Mouse (Mus musculus) urinary bladder, postnatal 14 days (tissue): Measurements from ENCODE around the gene Tubg2.

Experiments
- DNase-seq: peaks from one replicate; pipeline ENCODE4 v3.0.0; 2021; ENCODE audit warnings: low spot score

Gene Tubg2

DNA sequence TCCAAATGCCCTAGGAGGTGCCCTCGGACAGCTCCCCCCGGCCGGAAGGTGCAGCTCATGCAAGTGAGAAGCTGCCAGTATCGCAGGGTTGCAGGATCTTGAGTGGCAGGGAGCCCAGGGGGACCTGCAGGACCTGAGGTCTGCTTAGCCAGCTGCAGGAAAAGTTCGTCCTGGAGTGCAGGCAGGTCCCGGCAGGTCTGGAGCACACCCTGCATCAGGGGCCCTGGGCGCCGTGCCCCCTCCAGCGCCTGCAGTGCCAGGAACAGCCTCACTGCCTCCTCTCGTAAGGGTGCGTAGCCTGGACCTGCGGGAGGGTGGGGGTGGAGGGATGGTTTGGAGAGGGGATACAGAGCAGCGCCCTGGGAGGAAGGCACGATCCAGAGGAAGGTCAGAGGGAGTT is 10.7 kb downstream of the Tubg2 start:
- no peak for DNase-seq

DNA sequence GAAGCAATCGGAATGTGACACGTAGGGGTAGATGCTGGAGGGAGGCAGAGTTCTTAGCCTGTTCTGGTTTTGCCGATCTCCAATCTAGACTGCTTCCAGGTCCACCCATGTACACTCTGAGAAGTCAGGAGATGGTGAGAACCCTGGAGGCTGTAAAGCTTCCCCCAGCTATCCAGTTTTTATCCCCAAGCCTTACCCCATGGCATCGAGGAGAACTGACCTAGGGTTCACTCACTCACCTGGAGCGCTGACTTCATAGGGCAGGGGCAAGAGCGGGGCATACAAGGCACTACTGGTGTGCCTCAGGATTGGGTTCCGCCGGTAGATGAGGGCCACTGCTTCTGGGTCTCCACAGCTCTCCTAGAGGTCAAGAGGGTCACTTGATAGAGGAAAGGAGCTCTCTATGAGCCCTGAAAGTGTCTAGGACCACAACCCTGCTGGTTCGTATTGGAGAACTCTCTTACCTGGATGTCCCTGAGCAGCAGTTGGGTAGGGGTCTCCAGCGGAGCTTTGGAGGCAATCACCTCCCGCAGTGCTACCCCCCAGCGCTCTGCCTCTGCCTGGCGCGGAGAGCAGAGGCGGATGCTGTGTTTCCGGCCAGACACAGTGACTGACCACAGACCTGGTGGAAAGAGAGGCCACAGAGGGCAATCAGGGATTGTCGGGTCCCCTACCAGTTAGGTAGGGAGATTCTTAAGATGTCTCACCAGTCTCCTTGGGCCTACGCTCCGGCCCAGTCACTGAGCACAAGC is 11.7 kb downstream of the Tubg2 start:
- no peak for DNase-seq

DNA sequence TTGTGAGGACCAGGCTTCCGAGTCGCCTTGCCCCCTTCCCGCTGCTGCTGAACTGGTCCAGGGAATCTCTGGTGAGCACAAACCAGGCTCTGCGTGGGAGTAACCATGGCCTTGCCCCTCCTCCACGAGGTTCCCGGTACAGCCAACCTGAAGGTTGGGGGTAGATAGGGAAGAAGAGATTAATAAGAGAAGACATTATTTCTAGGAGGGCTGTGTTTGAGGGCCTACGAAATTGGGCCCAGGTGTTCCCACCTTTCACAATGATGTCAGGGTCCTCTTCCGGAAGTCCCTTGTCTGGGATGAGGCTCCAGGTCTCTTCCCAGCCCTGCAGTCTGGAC is 12.2 kb downstream of the Tubg2 start:
- no peak for DNase-seq

DNA sequence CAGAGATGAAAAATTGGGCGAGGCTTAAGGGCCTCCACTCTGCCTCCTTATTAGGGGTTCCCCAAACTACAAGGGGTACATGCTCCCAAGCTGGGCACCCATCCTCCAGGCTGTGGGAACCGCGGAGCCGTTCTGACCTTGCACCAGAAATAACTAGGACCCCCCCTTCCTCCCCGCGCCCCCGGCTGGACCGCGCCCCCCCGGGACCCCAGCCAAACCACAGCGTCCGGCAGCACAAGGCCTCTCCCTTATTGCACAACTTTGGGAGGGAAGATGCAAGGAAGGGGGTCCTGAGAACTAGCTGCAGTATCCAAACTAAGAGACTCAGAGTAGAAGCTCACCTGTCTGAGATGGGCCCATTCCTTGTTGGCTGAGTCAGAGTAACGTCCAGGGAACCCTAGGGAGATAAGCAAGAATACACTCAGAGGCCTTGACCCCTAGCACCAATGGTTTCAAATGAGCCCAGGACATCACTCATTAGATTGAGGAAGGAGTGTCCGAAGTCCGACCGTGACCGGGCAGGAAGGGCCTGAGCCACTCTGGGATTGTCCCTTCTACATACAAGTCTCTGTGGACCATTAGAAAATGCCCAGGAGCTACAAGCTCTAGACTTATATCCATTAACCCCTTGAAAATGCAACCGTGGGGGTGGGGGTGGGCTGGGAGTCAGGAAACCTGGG is 12.7 kb downstream of the Tubg2 start:
- peak; percentile 62 for DNase-seq

DNA sequence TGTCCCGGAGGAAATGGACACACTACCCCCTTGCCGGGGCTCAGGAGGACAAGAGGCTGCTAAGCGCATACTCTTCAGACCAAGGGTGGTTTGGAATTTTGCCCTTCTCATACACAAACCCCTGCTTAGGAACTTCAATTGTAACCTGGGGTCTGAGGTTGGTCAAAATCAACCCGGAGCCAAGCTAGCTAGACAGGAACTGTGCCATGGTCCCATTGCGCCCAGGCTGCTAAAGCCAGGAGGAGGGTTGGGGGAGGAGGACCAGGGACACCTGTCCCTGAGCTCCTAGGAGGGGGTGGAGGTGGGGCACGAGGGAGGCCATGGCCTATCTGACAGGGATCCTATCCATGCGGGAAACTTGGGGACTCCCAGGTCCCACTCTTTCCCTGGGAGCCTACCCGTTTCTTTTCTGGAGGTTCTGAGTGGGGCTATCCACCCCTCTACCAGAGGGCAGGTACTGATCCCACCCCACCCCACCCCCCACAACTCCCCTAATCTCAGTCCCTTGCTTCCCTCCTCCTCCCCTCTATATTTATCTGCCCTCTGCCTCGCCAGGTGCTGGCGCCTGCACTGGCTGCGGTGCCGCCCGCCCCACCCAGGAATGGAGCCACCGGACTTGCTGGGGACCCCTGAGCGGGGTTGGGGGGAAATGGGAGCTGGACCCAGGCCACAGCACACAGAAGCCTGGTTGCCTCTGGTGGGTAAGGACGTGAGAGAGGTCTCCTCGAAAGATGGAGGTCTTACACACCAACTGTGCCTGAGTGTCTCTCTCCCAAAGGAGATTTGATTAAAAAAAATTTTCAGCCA is 13.8 kb downstream of the Tubg2 start:
- DNase-seq: no peak

DNA sequence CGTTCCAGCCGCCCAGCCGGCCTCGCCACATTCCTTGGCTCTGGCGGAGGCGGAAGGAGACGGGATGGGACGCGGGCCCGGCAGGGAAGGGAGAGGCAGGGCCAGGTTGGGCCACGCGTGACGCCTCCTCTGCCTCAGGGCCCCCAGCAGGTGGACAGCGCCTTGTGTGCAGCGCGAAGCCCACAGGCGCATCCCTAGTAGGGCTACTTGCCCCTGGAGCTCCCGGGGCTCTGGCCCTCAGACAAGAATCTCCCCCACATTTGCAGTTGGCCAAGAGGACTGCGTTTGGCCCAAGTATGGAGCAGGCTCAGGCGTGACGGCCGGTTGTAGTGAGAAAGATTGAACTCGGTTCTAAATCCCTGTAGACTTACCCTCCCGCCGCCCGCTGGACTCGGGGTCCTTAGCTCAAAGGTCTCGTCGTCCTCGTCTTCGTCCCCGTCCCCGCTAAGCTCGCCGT is 14.7 kb downstream of the Tubg2 start, which contains the start of gene Cntnap1:
Gene Cntnap1, plus strand, starts transcription at position 170 of the 457 bp plus-strand sequence.
- peak; percentile 87 for DNase-seq

DNA sequence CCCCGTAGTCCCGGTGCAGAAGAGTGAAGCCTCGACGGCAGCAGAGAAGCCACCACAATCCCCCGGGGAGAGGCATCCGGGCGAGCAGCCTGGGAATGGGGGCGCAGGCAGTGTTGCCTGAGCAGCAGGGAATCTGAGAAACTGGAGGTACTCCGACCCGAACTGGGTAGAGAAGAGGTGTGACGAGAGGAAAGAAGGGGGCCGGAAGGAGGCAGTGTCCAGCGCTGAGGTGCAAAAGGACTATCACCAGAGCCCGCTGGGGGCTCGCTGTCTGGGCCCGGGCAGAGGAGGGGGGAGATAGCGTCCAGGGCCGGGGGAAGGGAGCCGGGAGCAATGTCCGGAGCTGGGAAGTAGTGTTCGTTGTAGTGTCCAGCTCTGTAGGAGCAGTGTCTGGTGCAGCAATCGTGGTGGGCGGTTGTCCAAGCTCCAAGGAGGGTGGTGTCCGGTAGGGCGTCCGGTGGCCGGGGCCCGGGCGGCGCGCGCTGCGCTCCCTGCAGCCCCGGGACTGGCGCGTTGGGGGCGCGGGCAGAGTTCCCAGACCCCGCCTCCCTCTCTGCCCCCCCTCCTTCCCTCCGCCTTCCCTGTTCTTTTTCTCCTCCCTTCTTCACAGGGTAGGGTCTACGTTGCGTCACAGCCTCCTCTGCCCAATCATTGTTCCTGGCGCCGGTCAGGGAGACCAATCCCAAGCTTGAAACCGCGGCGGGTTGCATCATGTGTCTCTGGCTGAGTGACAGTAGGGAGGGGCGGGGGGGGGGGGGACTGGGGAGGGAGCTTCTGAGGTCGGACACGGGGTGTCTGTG is 15.3 kb downstream of the Tubg2 start, which contains the start of gene Plekhh3:
Gene Plekhh3, minus strand, starts transcription at position 541 of the 800 bp plus-strand sequence.
- DNase-seq: peak; percentile 96

DNA sequence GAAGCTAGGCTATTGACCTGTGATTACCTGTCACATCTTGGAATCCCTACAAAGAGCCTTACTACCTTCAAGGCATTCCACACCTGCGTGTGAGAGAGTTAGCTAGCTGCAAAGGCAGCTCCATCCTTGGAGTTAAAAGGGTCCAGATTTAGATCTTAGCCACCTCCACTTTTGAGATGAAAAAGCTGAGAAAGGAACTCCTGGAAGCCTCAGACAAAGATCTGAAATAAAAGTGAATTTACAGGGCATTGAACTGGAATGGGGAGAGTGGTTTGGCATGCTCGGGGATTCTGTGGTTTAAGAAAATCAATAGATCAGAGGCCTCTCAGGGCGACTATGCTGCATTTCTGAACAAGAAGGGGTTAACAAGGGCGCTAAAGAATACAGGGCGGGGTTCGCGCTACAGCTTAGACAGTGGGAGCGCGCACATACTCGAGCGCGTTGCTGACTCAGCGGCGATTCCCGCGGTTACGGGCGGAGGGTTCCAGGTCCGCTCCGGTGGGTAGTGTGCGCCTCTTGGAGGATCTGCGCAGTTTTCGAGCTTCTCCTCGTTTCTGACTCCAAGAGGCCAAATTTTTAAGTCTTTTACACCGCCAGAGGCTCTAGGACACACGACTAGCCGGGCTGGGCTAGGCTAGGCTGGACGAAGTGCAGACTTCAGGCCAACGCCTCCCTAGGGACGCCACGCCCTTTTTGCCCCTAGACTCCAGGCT is 16.2 kb downstream of the Tubg2 start:
- peak; percentile 80 for DNase-seq

DNA sequence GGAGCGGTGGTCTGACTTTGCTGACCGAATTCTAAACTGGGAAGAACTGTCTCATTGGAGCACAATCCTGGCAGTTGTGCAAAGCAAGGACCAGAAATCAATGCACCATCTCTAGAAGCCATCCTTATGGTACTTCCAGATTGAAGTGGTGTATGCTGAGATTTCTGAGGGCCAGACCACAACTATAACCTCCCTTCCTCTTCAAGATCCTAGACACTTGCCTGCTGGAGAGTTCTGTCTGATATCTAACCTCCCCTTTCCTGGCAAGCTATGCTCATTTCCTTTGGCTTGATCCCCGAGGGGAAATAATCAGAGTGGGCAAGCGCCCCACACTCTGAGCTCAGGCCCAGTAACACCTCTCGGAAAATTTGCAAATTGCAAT is 16.7 kb downstream of the Tubg2 start:
- DNase-seq: no peak

DNA sequence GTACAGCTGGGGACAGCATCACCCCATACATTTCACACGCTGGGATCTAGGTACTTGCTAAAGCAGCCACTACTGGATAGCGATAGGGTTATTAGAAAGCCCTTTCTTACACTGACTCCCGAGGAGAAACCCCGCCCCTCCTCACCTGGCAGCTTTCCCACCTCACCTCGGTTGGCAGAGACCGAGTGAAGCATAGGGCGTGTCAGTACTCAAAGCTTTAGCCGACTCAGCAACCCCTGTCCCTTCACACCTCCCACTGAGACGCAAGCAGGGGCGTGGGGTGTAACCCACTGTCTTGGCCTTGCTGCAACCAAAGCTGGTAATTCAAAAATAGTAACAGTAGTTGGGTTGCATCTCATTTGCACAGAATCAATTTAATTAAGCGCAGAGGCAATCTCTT is 17.4 kb downstream of the Tubg2 start:
- peak; percentile 82 for DNase-seq

DNA sequence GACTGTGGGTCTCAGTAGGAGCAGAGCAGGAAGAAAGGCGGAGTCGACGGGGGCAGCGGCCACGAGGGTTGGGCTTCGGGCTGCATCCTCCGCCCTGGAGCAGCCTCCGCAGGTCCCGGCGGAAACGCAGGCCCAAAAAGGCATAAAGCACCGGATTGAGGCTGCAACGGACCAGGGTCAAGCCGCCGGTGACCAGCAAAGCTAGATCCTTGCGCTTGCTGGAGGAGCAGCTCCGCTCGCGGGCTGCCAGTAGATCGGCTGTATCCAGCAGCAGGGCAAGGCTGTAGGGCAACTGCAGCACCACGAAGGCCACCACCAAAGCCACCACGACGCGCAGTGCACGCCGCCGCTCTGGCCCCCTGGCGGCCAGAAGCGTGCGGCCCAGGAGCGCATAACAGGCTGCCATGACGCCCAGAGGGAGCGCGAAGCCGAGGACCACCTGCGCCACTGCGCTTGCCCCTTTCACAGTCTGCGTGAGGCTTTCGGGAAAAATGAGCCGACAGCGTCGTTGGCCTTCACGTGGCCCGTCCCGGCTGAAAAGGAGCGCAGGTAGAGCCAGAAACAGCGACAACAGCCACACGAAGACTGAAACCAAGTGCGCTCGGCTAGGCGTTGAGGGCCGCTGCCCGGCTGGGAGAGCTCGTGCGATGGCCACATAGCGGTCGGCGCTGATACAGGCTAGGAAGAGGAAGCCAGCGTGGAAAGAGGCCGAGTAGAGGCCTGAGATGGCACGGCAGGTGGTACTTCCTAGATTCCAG is 18.1 kb downstream of the Tubg2 start:
- DNase-seq: peak; percentile 83

DNA sequence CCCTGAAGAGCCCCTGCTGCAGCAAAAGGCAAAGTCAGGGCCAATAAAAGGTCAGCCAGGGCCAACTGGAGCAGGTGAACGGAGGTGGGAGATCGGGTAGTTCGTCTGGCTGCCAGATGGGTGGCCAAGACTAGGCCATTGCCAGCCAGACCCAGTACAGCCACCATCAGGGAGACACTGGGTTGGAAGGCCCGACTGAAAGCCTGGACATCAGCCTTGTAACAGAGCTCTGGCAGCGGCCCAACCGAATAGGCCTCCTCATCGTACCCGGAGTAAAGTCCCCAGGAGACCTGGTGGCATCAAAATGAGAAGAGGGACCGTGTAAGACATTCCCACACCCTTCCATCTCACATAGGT is 18.7 kb downstream of the Tubg2 start:
- DNase-seq: no peak

DNA sequence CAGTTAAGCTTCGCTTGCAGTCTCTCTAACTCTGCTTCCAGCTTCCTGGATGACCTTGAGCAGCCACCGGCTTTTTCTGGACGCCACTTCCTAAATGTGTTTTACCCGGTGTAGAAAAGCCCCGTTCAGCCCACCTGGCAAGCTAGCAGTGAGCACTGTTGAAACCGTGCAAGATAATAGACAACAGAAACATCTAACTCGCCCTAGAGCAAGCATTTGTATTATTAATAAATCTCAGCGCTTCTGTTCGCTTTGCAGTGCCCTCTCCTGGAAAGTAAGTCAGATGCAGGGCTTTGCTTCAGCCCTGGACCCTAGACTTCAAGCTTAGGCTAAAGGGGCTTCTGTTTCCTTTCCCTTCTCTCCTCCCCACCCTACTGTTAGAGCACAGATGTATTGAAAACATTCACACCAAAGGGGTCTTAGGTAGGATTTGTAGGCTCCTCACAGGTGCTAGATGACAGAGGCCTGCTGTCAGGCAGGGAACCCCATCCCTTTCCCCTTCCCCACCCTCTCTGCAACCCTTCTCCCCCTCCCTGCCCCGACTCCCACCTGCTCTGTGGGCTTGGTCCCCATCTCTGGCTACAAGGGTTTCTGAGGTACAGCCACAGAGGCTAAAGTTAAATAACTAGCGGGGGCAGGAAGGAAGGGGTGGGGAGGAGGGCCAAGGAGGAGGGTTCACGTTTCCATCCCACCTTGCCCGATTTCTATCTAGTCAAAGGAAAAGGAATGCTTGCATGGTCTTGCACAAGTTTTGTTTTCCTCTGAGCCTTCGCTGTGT is 19.3 kb downstream of the Tubg2 start, which contains the start of gene Ccr10:
Gene Ccr10, minus strand, starts transcription at position 593 of the 778 bp plus-strand sequence.
- no peak for DNase-seq

DNA sequence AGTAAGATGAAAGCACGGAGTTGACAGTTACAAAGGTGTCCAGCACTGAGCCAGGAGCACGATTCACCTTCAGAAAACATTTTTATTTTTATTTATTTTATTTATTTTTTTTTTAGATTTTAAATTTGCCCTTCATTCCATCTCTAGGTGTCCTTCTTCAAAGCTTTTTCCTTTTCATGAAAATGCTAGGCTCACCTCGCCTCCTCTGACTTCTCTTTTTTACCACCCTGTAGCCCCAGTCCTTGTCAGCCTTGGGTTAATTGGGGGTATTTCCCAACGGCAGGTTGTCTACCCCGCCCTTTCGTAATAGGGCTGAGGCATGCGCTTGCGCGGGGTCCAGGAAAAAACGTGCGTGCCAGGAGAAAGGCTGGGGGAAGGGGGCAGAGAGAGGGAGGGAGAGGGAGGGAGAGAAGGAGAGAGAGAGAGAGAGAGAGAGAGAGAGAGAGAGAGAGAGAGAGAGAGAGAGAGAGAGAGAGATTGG is 20.0 kb downstream of the Tubg2 start:
- no peak for DNase-seq

DNA sequence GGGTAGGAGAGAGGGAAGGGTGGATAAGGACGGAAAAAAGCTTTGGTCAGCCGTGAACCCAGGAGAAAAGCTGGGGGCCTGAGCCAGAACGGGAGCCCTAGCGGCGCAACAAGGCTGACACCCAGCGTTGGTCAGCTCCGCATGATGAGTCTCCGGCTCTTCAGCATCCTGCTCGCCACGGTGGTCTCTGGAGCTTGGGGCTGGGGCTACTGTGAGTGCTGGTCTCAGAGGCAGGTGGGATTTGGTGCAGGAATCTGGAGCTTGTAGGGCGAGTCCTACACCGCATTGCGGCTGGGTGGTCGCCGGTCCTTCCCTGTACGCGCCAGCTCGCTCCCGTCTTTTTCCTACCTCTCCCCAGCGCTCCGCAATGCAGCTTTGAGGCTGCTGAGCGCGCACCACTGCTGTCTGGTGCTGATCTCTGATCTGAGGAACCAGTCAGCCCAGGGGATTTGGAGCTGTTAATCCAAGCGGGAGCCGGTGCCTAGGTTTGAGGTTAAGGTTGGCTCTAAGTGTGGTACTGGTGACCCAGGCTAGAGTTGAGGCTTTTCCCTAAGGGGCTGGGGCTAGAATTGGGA is 20.5 kb downstream of the Tubg2 start:
- no peak for DNase-seq

DNA sequence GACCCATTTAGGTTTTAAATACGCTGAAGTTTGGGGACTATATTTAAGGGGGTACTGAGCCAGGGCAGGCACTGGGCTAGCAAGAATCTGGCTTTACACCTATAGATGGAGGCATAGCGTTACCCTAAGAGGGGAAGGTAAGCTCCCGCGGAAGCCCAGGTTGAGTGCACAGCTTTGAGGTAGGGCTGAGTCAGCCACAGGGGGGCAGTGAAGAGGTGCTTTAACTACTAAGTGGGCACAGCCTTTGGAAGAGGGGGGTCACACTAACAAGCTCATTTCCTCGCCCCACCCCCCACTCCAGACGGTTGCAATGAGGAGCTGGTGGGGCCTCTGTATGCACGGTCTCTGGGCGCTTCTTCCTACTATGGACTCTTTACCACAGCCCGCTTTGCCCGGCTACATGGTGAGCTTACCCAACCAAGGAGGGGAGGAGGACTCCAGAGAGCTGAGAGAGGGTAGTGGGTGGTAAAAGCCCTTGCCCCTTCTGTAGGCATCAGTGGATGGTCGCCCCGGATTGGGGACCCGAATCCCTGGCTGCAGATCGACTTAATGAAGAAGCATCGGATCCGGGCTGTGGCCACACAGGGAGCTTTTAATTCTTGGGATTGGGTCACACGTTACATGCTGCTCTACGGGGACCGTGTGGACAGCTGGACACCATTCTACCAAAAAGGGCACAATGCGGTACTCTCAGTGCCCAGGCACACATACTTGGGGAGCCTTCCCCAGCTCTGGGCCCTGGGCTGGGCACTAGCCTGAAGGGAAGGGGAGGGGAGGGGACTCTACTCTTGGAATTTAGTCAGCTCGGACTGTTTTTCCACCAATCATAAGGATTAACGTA is 21.4 kb downstream of the Tubg2 start:
- DNase-seq: peak; percentile 54

DNA sequence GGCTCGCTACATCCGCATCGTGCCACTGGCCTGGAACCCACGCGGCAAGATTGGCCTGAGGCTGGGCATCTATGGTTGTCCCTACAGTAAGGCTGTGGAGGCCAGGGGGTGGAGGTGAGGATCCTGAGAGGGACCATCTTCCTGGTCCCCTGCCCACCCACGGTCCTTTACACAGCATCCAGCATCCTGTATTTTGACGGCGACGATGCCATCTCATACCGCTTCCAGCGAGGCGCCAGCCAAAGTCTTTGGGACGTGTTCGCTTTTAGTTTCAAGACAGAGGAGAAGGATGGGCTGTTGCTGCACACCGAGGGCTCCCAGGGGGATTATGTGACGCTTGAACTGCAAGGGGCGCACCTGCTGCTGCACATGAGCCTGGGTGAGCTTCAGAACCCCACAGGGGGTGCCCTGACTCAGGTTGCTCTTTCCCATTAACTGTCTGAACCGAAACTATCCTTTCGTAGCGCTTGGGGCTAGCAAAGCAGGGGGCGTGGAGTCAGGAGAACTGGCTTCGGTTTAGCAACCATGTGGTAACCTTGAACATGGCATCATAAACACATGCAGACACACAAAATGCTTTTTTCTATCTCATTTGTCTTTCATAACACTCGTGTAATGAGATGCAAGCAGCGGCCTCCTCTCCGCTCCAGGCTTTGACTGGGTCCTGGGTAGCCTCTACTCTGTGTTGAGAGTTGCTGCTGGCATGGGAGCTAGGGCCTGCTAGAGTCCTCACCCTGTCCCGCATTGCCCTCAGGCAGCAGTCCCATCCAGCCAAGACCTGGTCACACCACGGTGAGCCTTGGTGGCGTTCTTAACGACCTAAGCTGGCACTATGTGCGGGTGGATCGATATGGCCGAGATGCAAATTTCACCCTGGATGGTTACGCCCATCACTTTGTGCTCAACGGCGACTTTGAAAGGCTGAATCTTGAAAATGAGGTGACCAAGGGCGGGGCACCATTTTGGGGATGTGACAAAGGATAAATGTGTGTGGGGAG is 22.7 kb downstream of the Tubg2 start:
- no peak for DNase-seq
